Mouse (Mus musculus) heart, adult 2 months (tissue): ENCODE measurements at regions not wholly inside any gene's neighbourhood (a gene's known extent, or its start where the extent isn't known, plus 50 kb on each side); places are given as distances from the start of the nearest gene placed in this dataset.

Experiments
- CTCF ChIP-seq: fragments of 200-600 bp; IDR thresholded peaks from 2 replicates; pipeline ENCODE4 v1.8.1; 2022; ENCODE audit warnings: antibody characterized with exemption, mild to moderate bottlenecking, moderate library complexity
- EP300 ChIP-seq: fragments of 200-500 bp; IDR thresholded peaks from 2 replicates; pipeline ENCODE4 v1.6.1; 2011; ENCODE audit warnings: low read depth, low read length, control low read depth; ENCODE audit not compliant: insufficient read depth
- POLR2A ChIP-seq: fragments of 200-500 bp; IDR thresholded peaks from 2 replicates; pipeline ENCODE4 v1.6.1; 2011; ENCODE audit warnings: mild to moderate bottlenecking, low read depth, low read length, control low read depth; ENCODE audit not compliant: insufficient read depth

- no peak for TF ChIP-seq POLR2A
- no peak for TF ChIP-seq CTCF
- TF ChIP-seq EP300: no peak
Observed at GRCm38 (mm10) chr13:35173522-35173921, 146.6 kb upstream of the Eci2 start.
